Mouse (Mus musculus): ENCODE measurements around the gene Rnf150. TPM values are rescaled to one million over a fixed set of nuclear protein-coding genes. Genes with fewer than 3 reads are reported as not detected.

Rnf150 gene
- total RNA-seq, 1 experiment = 0.09 TPM

GRCm38 (mm10) chr8:83041440-83041839, 178.3 kb downstream of the Rnf150 start:
- in situ Hi-C loops (cut with MboI; ENCODE audit: low sequenced_read_pairs in 2 of 2, unreplicated experiment in 2 of 2) = no loop called here
- no peak for TF ChIP-seq HCFC1 (IDR thresholded peaks at IDR 0.05; ENCODE audit: borderline replicate concordance, insufficient read depth, low read length)
- no peak for TF ChIP-seq ZC3H11A (IDR thresholded peaks at IDR 0.05; ENCODE audit: borderline replicate concordance, low read depth, low read length)
- no peak for TF ChIP-seq ZNF384 (IDR thresholded peaks at IDR 0.05; ENCODE audit: low read depth, low read length)
- no peak for TF ChIP-seq CHD2 (IDR thresholded peaks at IDR 0.05; ENCODE audit: low read depth, low read length)
- no peak for TF ChIP-seq MAFK (IDR thresholded peaks at IDR 0.05; ENCODE audit: insufficient read depth, low read depth, low read length)

GRCm38 (mm10) chr8:83046912-83047311, 183.8 kb downstream of the Rnf150 start:
- no peak for DNase-seq (ENCODE audit: low read depth, low spot score)
- Histone ChIP-seq H3K9me3 (ENCODE audit: control insufficient read depth, insufficient read depth, low read depth, low read length) (no peaks in the 10 kb centered on the region), H3K4me3 (ENCODE audit: insufficient read depth in 1 of 2, low read depth in 1 of 2, low read length in 2 of 2, poor library complexity in 1 of 2, severe bottlenecking in 1 of 2) (no peak overlapping the region), H3K4me1 (ENCODE audit: control insufficient read depth in 2 of 2, insufficient read depth in 2 of 2, low read length in 2 of 2, poor library complexity in 1 of 2) (no peaks in the 10 kb centered on the region), H3K9ac (ENCODE audit: insufficient read depth, low read depth, low read length, poor library complexity, severe bottlenecking) (no peak overlapping the region), H3K36me3 (ENCODE audit: control insufficient read depth, insufficient read depth, low read length, poor library complexity, severe bottlenecking) (no peaks in the 10 kb centered on the region), H3K27ac (ENCODE audit: insufficient read depth, low read depth, low read length, poor library complexity, severe bottlenecking) (no peak overlapping the region)
- TF ChIP-seq CHD2 (IDR thresholded peaks at IDR 0.05; ENCODE audit: low read depth, low read length) (no peak), MAFK (IDR thresholded peaks at IDR 0.05; ENCODE audit: insufficient read depth, low read depth, low read length) (no peak), ZNF384 (IDR thresholded peaks at IDR 0.05; ENCODE audit: low read depth, low read length) (no peak), ZC3H11A (IDR thresholded peaks at IDR 0.05; ENCODE audit: borderline replicate concordance, low read depth, low read length) (no peak), HCFC1 (IDR thresholded peaks at IDR 0.05; ENCODE audit: borderline replicate concordance, insufficient read depth, low read length) (no peak)
- in situ Hi-C loops (cut with MboI; ENCODE audit: low sequenced_read_pairs in 2 of 2, unreplicated experiment in 2 of 2) = no loop called here

More at GRCm38 (mm10) chr8:83041440-83041839, 178.3 kb downstream of the Rnf150 start:
- no peak overlapping the region for H3K27ac ChIP-seq (ENCODE audit: insufficient read depth, low read depth, low read length, poor library complexity, severe bottlenecking)
- H3K36me3 ChIP-seq (ENCODE audit: control insufficient read depth, insufficient read depth, low read length, poor library complexity, severe bottlenecking) = no peaks in the 10 kb centered on the region
- no peaks in the 10 kb centered on the region for H3K9me3 ChIP-seq (ENCODE audit: control insufficient read depth, insufficient read depth, low read depth, low read length)
- DNase-seq (ENCODE audit: low read depth, low spot score) = no peak
- H3K9ac ChIP-seq (ENCODE audit: insufficient read depth, low read depth, low read length, poor library complexity, severe bottlenecking) = no peak overlapping the region
- H3K4me1 ChIP-seq (ENCODE audit: control insufficient read depth in 2 of 2, insufficient read depth in 2 of 2, low read length in 2 of 2, poor library complexity in 1 of 2) = peaks cover under 1 to 4% of the 10 kb centered on the region in 2 experiments; a peak in 3 of 4 replicates
- no peak overlapping the region for H3K4me3 ChIP-seq (ENCODE audit: insufficient read depth in 1 of 2, low read depth in 1 of 2, low read length in 2 of 2, poor library complexity in 1 of 2, severe bottlenecking in 1 of 2)

GRCm38 (mm10) chr8:83048527-83048926, 185.4 kb downstream of the Rnf150 start:
- Histone ChIP-seq H3K4me3 (ENCODE audit: insufficient read depth in 1 of 2, low read depth in 1 of 2, low read length in 2 of 2, poor library complexity in 1 of 2, severe bottlenecking in 1 of 2) (no peak overlapping the region), H3K9ac (ENCODE audit: insufficient read depth, low read depth, low read length, poor library complexity, severe bottlenecking) (no peak overlapping the region), H3K27ac (ENCODE audit: insufficient read depth, low read depth, low read length, poor library complexity, severe bottlenecking) (no peak overlapping the region), H3K9me3 (ENCODE audit: control insufficient read depth, insufficient read depth, low read depth, low read length) (no peaks in the 10 kb centered on the region), H3K4me1 (ENCODE audit: control insufficient read depth in 2 of 2, insufficient read depth in 2 of 2, low read length in 2 of 2, poor library complexity in 1 of 2) (no peaks in the 10 kb centered on the region), H3K36me3 (ENCODE audit: control insufficient read depth, insufficient read depth, low read length, poor library complexity, severe bottlenecking) (no peaks in the 10 kb centered on the region)
- in situ Hi-C loops (cut with MboI; ENCODE audit: low sequenced_read_pairs in 2 of 2, unreplicated experiment in 2 of 2) = no loop called here
- TF ChIP-seq MAFK (IDR thresholded peaks at IDR 0.05; ENCODE audit: insufficient read depth, low read depth, low read length) (no peak), ZC3H11A (IDR thresholded peaks at IDR 0.05; ENCODE audit: borderline replicate concordance, low read depth, low read length) (no peak), ZNF384 (IDR thresholded peaks at IDR 0.05; ENCODE audit: low read depth, low read length) (no peak), HCFC1 (IDR thresholded peaks at IDR 0.05; ENCODE audit: borderline replicate concordance, insufficient read depth, low read length) (no peak), CHD2 (IDR thresholded peaks at IDR 0.05; ENCODE audit: low read depth, low read length) (no peak)
- no peak for DNase-seq (ENCODE audit: low read depth, low spot score)

GRCm38 (mm10) chr8:83049171-83049601, 186.0 kb downstream of the Rnf150 start:
- H3K4me3 ChIP-seq (ENCODE audit: insufficient read depth in 1 of 2, low read depth in 1 of 2, low read length in 2 of 2, poor library complexity in 1 of 2, severe bottlenecking in 1 of 2) = no peak overlapping the region
- TF ChIP-seq ZNF384 (IDR thresholded peaks at IDR 0.05; ENCODE audit: low read depth, low read length) (no peak), ZC3H11A (IDR thresholded peaks at IDR 0.05; ENCODE audit: borderline replicate concordance, low read depth, low read length) (no peak), HCFC1 (IDR thresholded peaks at IDR 0.05; ENCODE audit: borderline replicate concordance, insufficient read depth, low read length) (no peak), MAFK (IDR thresholded peaks at IDR 0.05; ENCODE audit: insufficient read depth, low read depth, low read length) (no peak), CHD2 (IDR thresholded peaks at IDR 0.05; ENCODE audit: low read depth, low read length) (no peak)
- no peak overlapping the region for H3K9ac ChIP-seq (ENCODE audit: insufficient read depth, low read depth, low read length, poor library complexity, severe bottlenecking)
- H3K4me1 ChIP-seq (ENCODE audit: control insufficient read depth in 2 of 2, insufficient read depth in 2 of 2, low read length in 2 of 2, poor library complexity in 1 of 2) = no peaks in the 10 kb centered on the region
- no peaks in the 10 kb centered on the region for H3K36me3 ChIP-seq (ENCODE audit: control insufficient read depth, insufficient read depth, low read length, poor library complexity, severe bottlenecking)
- DNase-seq (ENCODE audit: low read depth, low spot score) = no peak
- in situ Hi-C loops (cut with MboI; ENCODE audit: low sequenced_read_pairs in 2 of 2, unreplicated experiment in 2 of 2) = no loop called here
- no peak overlapping the region for H3K27ac ChIP-seq (ENCODE audit: insufficient read depth, low read depth, low read length, poor library complexity, severe bottlenecking)
- H3K9me3 ChIP-seq (ENCODE audit: control insufficient read depth, insufficient read depth, low read depth, low read length) = no peaks in the 10 kb centered on the region

- no peaks in the 10 kb centered on the region for H3K9me3 ChIP-seq (ENCODE audit: control insufficient read depth, insufficient read depth, low read depth, low read length)
- no peaks in the 10 kb centered on the region for H3K4me1 ChIP-seq (ENCODE audit: control insufficient read depth in 2 of 2, insufficient read depth in 2 of 2, low read length in 2 of 2, poor library complexity in 1 of 2)
- H3K9ac ChIP-seq (ENCODE audit: insufficient read depth, low read depth, low read length, poor library complexity, severe bottlenecking) = no peak overlapping the region
- TF ChIP-seq ZNF384 (IDR thresholded peaks at IDR 0.05; ENCODE audit: low read depth, low read length) = no peak
- no peak for TF ChIP-seq ZC3H11A (IDR thresholded peaks at IDR 0.05; ENCODE audit: borderline replicate concordance, low read depth, low read length)
- no peak for TF ChIP-seq HCFC1 (IDR thresholded peaks at IDR 0.05; ENCODE audit: borderline replicate concordance, insufficient read depth, low read length)
- TF ChIP-seq MAFK (IDR thresholded peaks at IDR 0.05; ENCODE audit: insufficient read depth, low read depth, low read length) = no peak
- TF ChIP-seq CHD2 (IDR thresholded peaks at IDR 0.05; ENCODE audit: low read depth, low read length) = no peak
- no peak overlapping the region for H3K4me3 ChIP-seq (ENCODE audit: insufficient read depth in 1 of 2, low read depth in 1 of 2, low read length in 2 of 2, poor library complexity in 1 of 2, severe bottlenecking in 1 of 2)
- no peak for DNase-seq (ENCODE audit: low read depth, low spot score)
- H3K27ac ChIP-seq (ENCODE audit: insufficient read depth, low read depth, low read length, poor library complexity, severe bottlenecking) = no peak overlapping the region
- no peaks in the 10 kb centered on the region for H3K36me3 ChIP-seq (ENCODE audit: control insufficient read depth, insufficient read depth, low read length, poor library complexity, severe bottlenecking)
- in situ Hi-C loops (cut with MboI; ENCODE audit: low sequenced_read_pairs in 2 of 2, unreplicated experiment in 2 of 2) = no loop called here
Observed at GRCm38 (mm10) chr8:83049616-83050015, 186.5 kb downstream of the Rnf150 start.
